Mouse (Mus musculus): Measurements from ENCODE around the gene Vav2.
A peak's percentile ranks its signal among the peaks of the same experiment; 100 is the strongest.

Vav2 gene

GRCm38 (mm10) chr2:27426855-27427457 lies at the start of gene Vav2:
TSS of gene Vav2 (minus strand) at chr2:27427033.
- peak; percentile 45 for DNase-seq

- DNase-seq = peak; percentile 90
Measured at GRCm38 (mm10) chr2:27475495-27476302, 48.9 kb upstream of the Vav2 start.

GRCm38 (mm10) chr2:27474621-27475484 lies 48.0 kb upstream of the Vav2 start:
- no peak for DNase-seq

- DNase-seq = no peak
Measured at GRCm38 (mm10) chr2:27473911-27474310, 47.1 kb upstream of the Vav2 start.

- DNase-seq = no peak
Measured at GRCm38 (mm10) chr2:27473061-27473765, 46.4 kb upstream of the Vav2 start.

GRCm38 (mm10) chr2:27471170-27471584 lies 44.3 kb upstream of the Vav2 start:
- no peak for DNase-seq

GRCm38 (mm10) chr2:27470535-27470934 lies 43.7 kb upstream of the Vav2 start:
- no peak for DNase-seq

GRCm38 (mm10) chr2:27469991-27470355 lies 43.1 kb upstream of the Vav2 start:
- no peak for DNase-seq

GRCm38 (mm10) chr2:27469292-27469990 lies 42.6 kb upstream of the Vav2 start:
- DNase-seq = no peak

- DNase-seq = no peak
Measured at GRCm38 (mm10) chr2:27462901-27463300, 36.1 kb upstream of the Vav2 start.

- DNase-seq = no peak
Measured at GRCm38 (mm10) chr2:27461881-27462660, 35.2 kb upstream of the Vav2 start.

GRCm38 (mm10) chr2:27460651-27461050 lies 33.8 kb upstream of the Vav2 start:
- DNase-seq = no peak

GRCm38 (mm10) chr2:27460163-27460562 lies 33.3 kb upstream of the Vav2 start:
- DNase-seq = no peak

GRCm38 (mm10) chr2:27459735-27460134 lies 32.9 kb upstream of the Vav2 start:
- DNase-seq = no peak

GRCm38 (mm10) chr2:27450226-27450625 lies 23.4 kb upstream of the Vav2 start:
- no peak for DNase-seq

GRCm38 (mm10) chr2:27447782-27448181 lies 20.9 kb upstream of the Vav2 start:
- DNase-seq = no peak

- no peak for DNase-seq
Measured at GRCm38 (mm10) chr2:27446812-27447211, 20.0 kb upstream of the Vav2 start.

GRCm38 (mm10) chr2:27445910-27446309 lies 19.1 kb upstream of the Vav2 start:
- no peak for DNase-seq

- no peak for DNase-seq
Measured at GRCm38 (mm10) chr2:27443450-27443708, 16.5 kb upstream of the Vav2 start.

GRCm38 (mm10) chr2:27442708-27443449 lies 16.0 kb upstream of the Vav2 start:
- no peak for DNase-seq
